Comparison of ENCODE assay signal across 20 mouse cellular contexts in genomic region chr12:102722966-102723365, GRCm38 (mm10). TPM values are rescaled to one million over a fixed set of nuclear protein-coding genes. Genes with fewer than 3 reads are reported as not detected.
"Had no signal": no experiment of that assay in that cellular context is flagged by ENCODE, and none has a peak within 500 bp of the region (broad histone marks: within the 10 kb centered on the region; RNA-seq: fewer than 3 reads in every experiment).

No protein-coding gene starts in this region.

- DNase-seq: kidney, adult 2 months; kidney, postnatal 25 days; layer of hippocampus, adult 9-11 months; lung, adult 18-20 months; right cerebral cortex, postnatal 14 days had no signal

- H3K27me3 ChIP-seq: limb, embryonic 13.5 days; midbrain, embryonic 13.5 days; neural tube, embryonic 15.5 days; stomach, embryonic 15.5 days had no signal

- H3K4me2 ChIP-seq: limb, embryonic 13.5 days; midbrain, embryonic 13.5 days; neural tube, embryonic 15.5 days; stomach, embryonic 15.5 days had no signal

- H3K4me1 ChIP-seq: midbrain, embryonic 13.5 days; stomach, embryonic 15.5 days had no signal

- H3K9me3 ChIP-seq: limb, embryonic 13.5 days; midbrain, embryonic 13.5 days; neural tube, embryonic 15.5 days; stomach, embryonic 15.5 days had no signal

- H3K36me3 ChIP-seq: limb, embryonic 13.5 days; midbrain, embryonic 13.5 days; neural tube, embryonic 15.5 days; stomach, embryonic 15.5 days had no signal

- H3K27ac ChIP-seq: limb, embryonic 13.5 days; liver, embryonic 14.5 days; midbrain, embryonic 13.5 days; neural tube, embryonic 15.5 days; stomach, embryonic 15.5 days had no signal

- H3K4me3 ChIP-seq: limb, embryonic 13.5 days; midbrain, embryonic 13.5 days; myocyte; neural tube, embryonic 15.5 days; stomach, embryonic 15.5 days had no signal

- H3K9ac ChIP-seq: limb, embryonic 13.5 days; liver, embryonic 14.5 days; midbrain, embryonic 13.5 days; neural tube, embryonic 15.5 days; stomach, embryonic 15.5 days had no signal

RNA-seq across cellular contexts. Expression of gene Gm28051, which starts 34.6 kb away (rescaled TPM):
- total RNA-seq: layer of hippocampus, adult 18-20 months; left cerebral cortex, postnatal 36 days; liver, adult 2 months; megakaryocyte-erythroid progenitor cell, adult 5-6 weeks had no signal
- polyA plus RNA-seq: kidney, adult 2 months; limb, embryonic 13.5 days; liver, adult 2 months; liver, embryonic 14.5 days; lung, embryonic 16.5 days; midbrain, embryonic 13.5 days; neural tube, embryonic 11.5 days; neural tube, embryonic 15.5 days; spleen, adult 2 months; stomach, embryonic 15.5 days; thymus, adult 2 months; urinary bladder, adult 2 months had no signal
